Mouse (Mus musculus) brain, embryonic 14.5 days (tissue): ENCODE measurements around the gene Tgfbr1.

Source experiments
- CTCF ChIP-seq: fragments of 200-500 bp; IDR thresholded peaks from 2 replicates; pipeline ENCODE4 v1.5.1; 2012; ENCODE audit warnings: inconsistent platforms, mild to moderate bottlenecking, moderate library complexity, borderline replicate concordance; ENCODE audit not compliant: insufficient read depth, insufficient read length; ENCODE audit errors: extremely low read depth
- POLR2A ChIP-seq: fragments of 200-500 bp; IDR thresholded peaks from 2 replicates; pipeline ENCODE4 v1.6.1; 2012; ENCODE audit warnings: mild to moderate bottlenecking, inconsistent platforms, borderline replicate concordance; ENCODE audit not compliant: poor library complexity, insufficient read depth, insufficient read length, severe bottlenecking; ENCODE audit errors: extremely low read depth

DNA sequence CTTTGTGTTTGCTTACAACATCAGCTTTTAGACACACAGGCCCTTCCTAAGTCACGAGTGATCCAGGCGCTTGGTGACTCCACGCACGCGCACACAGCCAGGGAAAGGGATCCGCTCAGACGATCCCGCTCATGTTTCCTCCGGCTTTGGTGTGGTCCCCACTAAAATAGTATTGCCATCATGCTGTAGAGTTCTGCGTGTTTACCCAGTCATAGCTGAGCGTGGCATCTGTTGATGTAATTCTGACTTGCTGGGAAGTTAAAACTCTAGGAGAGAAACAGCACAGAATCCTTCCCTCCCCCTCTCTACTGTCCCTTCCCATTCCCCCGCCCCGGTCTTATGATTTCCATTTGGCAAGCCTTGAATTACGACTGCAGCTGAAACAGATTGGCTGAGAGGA is 40.3 kb upstream of the Tgfbr1 start:
- TF ChIP-seq POLR2A (no peak), CTCF (no peak)
